Comparison of ENCODE assay signal across 17 mouse cellular contexts in the genomic region with DNA sequence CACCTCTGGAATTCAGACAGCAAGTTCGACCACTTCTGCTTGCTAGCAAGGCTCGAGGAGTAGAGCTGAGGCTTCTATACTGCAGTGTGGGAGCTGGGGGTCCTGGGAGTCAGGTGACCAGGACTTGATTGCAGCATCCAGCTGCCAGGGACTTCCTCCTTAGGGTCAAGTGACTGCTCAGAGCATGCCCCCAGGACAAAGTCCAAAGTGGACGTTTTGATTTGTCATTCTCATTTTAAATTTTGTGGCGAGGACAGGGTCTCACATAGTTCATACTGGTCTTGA.
DNase-seq lines count a peak whose midpoint lies in the region; ATAC-seq and TF ChIP-seq lines count a peak whose summit lies in the region.
"Had no signal": no experiment of that assay in that cellular context is flagged by ENCODE, and none has a peak within 500 bp of the region (broad histone marks: within the 10 kb centered on the region; RNA-seq: fewer than 3 reads in every experiment).

No protein-coding gene starts in this region.

- no peak for ATAC-seq in kidney, embryonic 15.5 days (replicated peaks; ENCODE audit: low FRiP score)
- peak; percentile 35 for ATAC-seq in intestine, embryonic 15.5 days
- ATAC-seq in CD4-positive, CD25-positive, alpha-beta regulatory T cell, adult 4 months, result no peak

- peak in 1 of 2 experiments; percentile 40 for DNase-seq in heart, adult 2 months
- DNase-seq in heart, postnatal 10 days, result no peak
- DNase-seq in kidney, postnatal 10 days, result no peak
- no peak for DNase-seq in thymus, postnatal 10 days (ENCODE audit: low spot score in 2 of 2)
- DNase-seq: cerebellum, adult 18-20 months; embryo, embryonic 11 days; lung, postnatal 4 days; right cerebral cortex, postnatal 25 days; thymus, postnatal 4 days had no signal

- TF ChIP-seq EP300 in heart, adult 2 months (IDR thresholded peaks at IDR 0.05; ENCODE audit: insufficient read depth, low read depth, low read length), result no peak

- TF ChIP-seq POLR2A in heart, adult 2 months (IDR thresholded peaks at IDR 0.05; ENCODE audit: insufficient read depth, low read depth, low read length), result no peak
- no peak for TF ChIP-seq POLR2A in bone marrow macrophage, adult 2 months (IDR thresholded peaks at IDR 0.05; ENCODE audit: borderline replicate concordance, low read depth, low read length)

- peak overlapping the region; percentile 63 for H3K27ac ChIP-seq in heart, adult 2 months
- peak overlapping the region; percentile 54 for H3K27ac ChIP-seq in kidney, embryonic 15.5 days
- H3K27ac ChIP-seq in bone marrow macrophage, adult 2 months (ENCODE audit: insufficient read depth, low read depth, low read length), result peak overlapping the region; percentile 79
- peak overlapping the region; percentile 42; the same call in 1 of the 2 replicates for H3K27ac ChIP-seq in intestine, embryonic 15.5 days
- H3K27ac ChIP-seq: hindbrain, embryonic 15.5 days; limb, embryonic 10.5 days; liver, embryonic 15.5 days; neural tube, embryonic 15.5 days had no signal

- peak overlapping the region; percentile 21; the same call in 1 of the 2 replicates for H3K9ac ChIP-seq in heart, adult 2 months (ENCODE audit: low read depth, low read length)
- H3K9ac ChIP-seq in kidney, embryonic 15.5 days, result no peak overlapping the region
- H3K9ac ChIP-seq in intestine, embryonic 15.5 days, result no peak overlapping the region
- H3K9ac ChIP-seq: hindbrain, embryonic 15.5 days; liver, embryonic 15.5 days; neural tube, embryonic 15.5 days had no signal

- H3K9me3 ChIP-seq in kidney, embryonic 15.5 days (replicated peaks), result no peaks in the 10 kb centered on the region
- no peaks in the 10 kb centered on the region for H3K9me3 ChIP-seq in intestine, embryonic 15.5 days
- H3K9me3 ChIP-seq: hindbrain, embryonic 15.5 days; limb, embryonic 10.5 days; liver, embryonic 15.5 days; neural tube, embryonic 15.5 days had no signal

- H3K27me3 ChIP-seq in heart, adult 2 months (ENCODE audit: control insufficient read depth, insufficient read depth, low read length), result no peaks in the 10 kb centered on the region
- no peaks in the 10 kb centered on the region for H3K27me3 ChIP-seq in kidney, embryonic 15.5 days
- no peaks in the 10 kb centered on the region for H3K27me3 ChIP-seq in intestine, embryonic 15.5 days (replicated peaks)
- H3K27me3 ChIP-seq: hindbrain, embryonic 15.5 days; liver, embryonic 15.5 days; neural tube, embryonic 15.5 days had no signal

- no peaks in the 10 kb centered on the region for H3K79me2 ChIP-seq in heart, adult 2 months (replicated peaks; ENCODE audit: control insufficient read depth, insufficient read depth, low read length)

- peaks cover 13% of the 10 kb centered on the region for H3K4me1 ChIP-seq in heart, adult 2 months (ENCODE audit: control insufficient read depth, insufficient read depth, low read length)
- H3K4me1 ChIP-seq in kidney, embryonic 15.5 days, result peaks cover 37% of the 10 kb centered on the region
- peaks cover 22% of the 10 kb centered on the region for H3K4me1 ChIP-seq in bone marrow macrophage, adult 2 months (ENCODE audit: control insufficient read depth, insufficient read depth, low read length)
- H3K4me1 ChIP-seq in intestine, embryonic 15.5 days (replicated peaks), result peaks cover 12% of the 10 kb centered on the region
- H3K4me1 ChIP-seq: limb, embryonic 10.5 days had no signal

- H3K4me3 ChIP-seq in heart, adult 2 months, result no peak overlapping the region
- no peak overlapping the region for H3K4me3 ChIP-seq in kidney, embryonic 15.5 days (replicated peaks)
- no peak overlapping the region for H3K4me3 ChIP-seq in bone marrow macrophage, adult 2 months (ENCODE audit: insufficient read depth, low read length)
- H3K4me3 ChIP-seq in intestine, embryonic 15.5 days (replicated peaks), result no peak overlapping the region
- H3K4me3 ChIP-seq: hindbrain, embryonic 15.5 days; limb, embryonic 10.5 days; liver, embryonic 15.5 days; neural tube, embryonic 15.5 days had no signal

- intact Hi-C loops in heart, adult 2 months (cut with DNase I), result loop anchor here (5.0 to 10.0 kb wide), 2 partner anchors 37 to 675 kb away; a partner anchor contains a TSS
- intact Hi-C loops in heart, postnatal 10 days (cut with DNase I), result loop anchor here (2.0 to 5.0 kb wide), 2 partner anchors 52 to 91 kb away; no protein-coding TSS in a partner anchor

- TF ChIP-seq CTCF in heart, adult 2 months (IDR thresholded peaks at IDR 0.05), result no peak
- no peak for TF ChIP-seq CTCF in bone marrow macrophage, adult 2 months (IDR thresholded peaks at IDR 0.05; ENCODE audit: low read depth, low read length)

- H3K36me3 ChIP-seq in heart, adult 2 months (ENCODE audit: control insufficient read depth, insufficient read depth, low read length), result peaks cover 8% of the 10 kb centered on the region; the same call in 1 of the 2 replicates
- H3K36me3 ChIP-seq in kidney, embryonic 15.5 days, result peaks cover 28% of the 10 kb centered on the region
- H3K36me3 ChIP-seq in intestine, embryonic 15.5 days, result peaks cover 5% of the 10 kb centered on the region; the same call in 1 of the 2 replicates
- H3K36me3 ChIP-seq: hindbrain, embryonic 15.5 days had no signal

- no peak overlapping the region for H3K4me2 ChIP-seq in kidney, embryonic 15.5 days
- H3K4me2 ChIP-seq in intestine, embryonic 15.5 days (replicated peaks), result no peak overlapping the region
- H3K4me2 ChIP-seq: hindbrain, embryonic 15.5 days; liver, embryonic 15.5 days; neural tube, embryonic 15.5 days had no signal

- 34% methylated on average over 4 of the region's 4 CpGs for WGBS in heart, adult 2 months
- WGBS in kidney, embryonic 15.5 days, result 28% methylated on average over 4 of the region's 4 CpGs
- 45% methylated on average over 4 of the region's 4 CpGs for WGBS in intestine, embryonic 15.5 days
